Mouse (Mus musculus) neural tube, embryonic 15.5 days (tissue): Measurements from ENCODE around the gene Ccno. TPM values are rescaled to one million over a fixed set of nuclear protein-coding genes. Genes with fewer than 3 reads are reported as not detected.
A peak's percentile ranks its signal among the peaks of the same experiment; 100 is the strongest.
"Not testable (repeated sequence)": the region's sequence is repeated elsewhere in the genome, so short reads cannot be mapped to it uniquely, and the experiment has no call there.

Source experiments
- ATAC-seq: fragments of 200-750 bp; cut with Nextera tagmentation; 2 replicates; pipeline ENCODE4 v1.8.0; 2017; ENCODE audit warnings: mild to moderate bottlenecking, moderate TSS enrichment, moderate library complexity; ENCODE audit not compliant: low FRiP score
- H3K27ac ChIP-seq: fragments of 300-500 bp; sonication (generic); replicated peaks from 2 replicates; pipeline ENCODE4 v1.5.1; 2015; ENCODE audit warnings: mild to moderate bottlenecking, inconsistent platforms
- H3K27me3 ChIP-seq: fragments of 300-500 bp; sonication (generic); replicated peaks from 2 replicates; pipeline ENCODE4 v1.6.1; 2015; ENCODE audit warnings: inconsistent platforms
- H3K36me3 ChIP-seq: fragments of 300-500 bp; sonication (generic); 2 replicates; pipeline ENCODE4 v1.6.1; 2015; ENCODE audit warnings: inconsistent platforms
- H3K4me1 ChIP-seq: fragments of 300-500 bp; sonication (generic); 2 replicates; pipeline ENCODE4 v1.6.1; 2015; ENCODE audit warnings: inconsistent platforms
- H3K4me2 ChIP-seq: fragments of 300-500 bp; sonication (generic); 2 replicates; pipeline ENCODE4 v1.6.1; 2015; ENCODE audit warnings: inconsistent platforms, mild to moderate bottlenecking, moderate library complexity
- H3K4me3 ChIP-seq: fragments of 300-500 bp; sonication (generic); replicated peaks from 2 replicates; pipeline ENCODE4 v1.5.1; 2015; ENCODE audit warnings: mild to moderate bottlenecking, inconsistent platforms
- H3K9ac ChIP-seq: fragments of 300-500 bp; sonication (generic); replicated peaks from 2 replicates; pipeline ENCODE4 v1.6.1; 2015; ENCODE audit warnings: mild to moderate bottlenecking, inconsistent platforms
- H3K9me3 ChIP-seq: fragments of 300-500 bp; sonication (generic); replicated peaks from 2 replicates; pipeline ENCODE4 v1.6.1; 2016; ENCODE audit warnings: inconsistent platforms
- WGBS: fragments of 180-500 bp; shearing (Covaris S2); methylation state at CpG from one replicate; pipeline ENCODE4 v1.1.7; 2015; ENCODE audit warnings: mixed read lengths; 5-methylcytosine and 5-hydroxymethylcytosine counted together
- polyA plus RNA-seq: library from polyadenylated mRNA; unstranded; fragments of >200 nt; fragmentation: Nextera tagmentation; extraction: Ambion mirVana; gene quantifications from 2 replicates; pipeline ENCODE4 v1.2.1, GENCODE M21; 2015

Ccno gene
- polyA plus RNA-seq, 1 experiment from 2014 or later: 0.13 TPM

DNA sequence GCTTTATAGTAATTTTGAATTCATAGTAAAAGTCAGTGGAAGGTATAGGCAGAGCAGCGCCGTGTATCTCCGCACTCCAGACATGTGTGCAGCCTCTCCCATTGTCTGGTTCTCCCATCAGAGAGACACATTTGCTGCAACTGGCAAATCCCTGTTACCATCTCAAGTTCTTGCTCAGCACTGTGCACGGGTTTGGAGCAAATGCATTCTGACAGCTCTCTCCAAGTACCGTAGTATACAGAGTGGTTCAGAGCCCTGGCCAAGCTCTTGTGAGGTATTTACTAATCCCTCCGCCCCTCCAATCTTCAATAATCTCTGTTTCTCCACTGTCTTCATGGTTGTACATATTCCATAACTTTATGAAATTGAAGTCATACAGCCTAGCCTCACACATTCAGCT, 25.1 kb downstream of the Ccno start:
- WGBS: 84% methylated on average over 6 of the region's 6 CpGs
- Histone ChIP-seq H3K36me3 (no peaks in the 10 kb centered on the region), H3K4me3 (no peak overlapping the region), H3K27ac (no peak overlapping the region), H3K4me2 (no peak overlapping the region), H3K4me1 (no peaks in the 10 kb centered on the region), H3K27me3 (no peaks in the 10 kb centered on the region), H3K9me3 (no peaks in the 10 kb centered on the region), H3K9ac (no peak overlapping the region)
- ATAC-seq: no peak

DNA sequence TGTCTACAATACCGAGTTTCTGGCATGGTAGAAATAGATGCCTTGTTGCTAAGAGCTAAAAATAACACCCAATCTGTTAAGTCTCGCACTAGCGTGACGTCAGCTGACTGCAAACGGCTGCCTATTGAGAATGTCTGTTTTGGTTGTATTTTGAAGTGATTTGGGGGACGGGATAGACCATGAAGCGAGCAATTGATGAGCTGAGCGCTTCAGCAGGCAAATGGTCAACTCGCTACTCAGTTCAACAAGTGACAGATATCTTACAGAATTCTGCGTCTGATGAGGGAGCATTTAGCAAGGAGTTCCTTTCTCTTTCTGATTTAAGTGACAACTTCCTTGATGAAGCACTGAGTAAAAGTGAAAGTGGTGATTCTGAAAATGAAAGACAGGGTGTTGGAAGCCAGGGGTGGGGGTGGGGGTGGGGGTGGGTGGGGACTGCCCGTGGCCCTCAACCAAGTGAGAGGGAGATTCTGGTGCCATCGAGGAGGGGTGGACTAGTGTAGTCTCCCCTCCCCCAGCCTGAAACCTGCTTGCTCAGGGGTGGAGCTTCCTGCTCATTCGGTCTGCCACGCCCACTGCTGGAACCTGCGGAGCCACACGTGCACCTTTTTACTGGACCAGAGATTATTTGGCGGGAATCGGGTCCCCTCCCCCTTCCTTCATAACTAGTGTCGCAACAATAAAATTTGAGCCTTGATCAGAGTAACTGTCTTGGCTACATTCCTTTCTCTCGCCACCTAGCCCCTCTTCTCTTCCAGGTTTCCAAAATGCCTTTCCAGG, 25.8 kb downstream of the Ccno start:
- not testable (repeated sequence) for H3K9me3 ChIP-seq, H3K27ac ChIP-seq, H3K9ac ChIP-seq, H3K36me3 ChIP-seq, H3K4me3 ChIP-seq, ATAC-seq, H3K4me1 ChIP-seq, H3K27me3 ChIP-seq, H3K4me2 ChIP-seq
- 60% methylated on average over 20 of the region's 20 CpGs for WGBS

DNA sequence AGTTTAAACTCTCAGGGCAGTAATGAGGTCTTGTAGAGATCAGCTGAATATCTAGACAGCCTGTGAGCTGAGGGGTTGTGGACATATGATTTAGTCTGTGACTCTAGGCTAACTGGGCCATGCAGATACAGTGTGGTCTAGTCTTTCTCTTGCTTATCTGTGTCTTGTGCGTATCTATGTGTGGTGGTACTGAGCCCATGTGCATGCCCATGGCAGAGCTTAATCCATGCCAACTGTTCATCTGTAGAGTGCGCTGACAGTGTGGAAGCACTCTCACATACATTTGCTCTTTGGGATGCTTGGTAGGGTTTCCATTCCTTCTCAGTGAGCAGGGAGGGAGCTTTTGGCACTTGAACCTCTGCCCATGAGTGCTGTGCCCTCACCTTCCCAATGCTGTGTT, 33.9 kb downstream of the Ccno start:
- H3K36me3 ChIP-seq: no peaks in the 10 kb centered on the region
- H3K27ac ChIP-seq: no peak overlapping the region
- H3K9me3 ChIP-seq: no peaks in the 10 kb centered on the region
- 90% methylated on average over 2 of the region's 2 CpGs for WGBS
- ATAC-seq: no peak
- no peaks in the 10 kb centered on the region for H3K4me1 ChIP-seq
- H3K4me3 ChIP-seq: no peak overlapping the region
- H3K27me3 ChIP-seq: no peaks in the 10 kb centered on the region; the same call in 1 of the 2 replicates
- H3K9ac ChIP-seq: no peak overlapping the region
- H3K4me2 ChIP-seq: no peak overlapping the region

DNA sequence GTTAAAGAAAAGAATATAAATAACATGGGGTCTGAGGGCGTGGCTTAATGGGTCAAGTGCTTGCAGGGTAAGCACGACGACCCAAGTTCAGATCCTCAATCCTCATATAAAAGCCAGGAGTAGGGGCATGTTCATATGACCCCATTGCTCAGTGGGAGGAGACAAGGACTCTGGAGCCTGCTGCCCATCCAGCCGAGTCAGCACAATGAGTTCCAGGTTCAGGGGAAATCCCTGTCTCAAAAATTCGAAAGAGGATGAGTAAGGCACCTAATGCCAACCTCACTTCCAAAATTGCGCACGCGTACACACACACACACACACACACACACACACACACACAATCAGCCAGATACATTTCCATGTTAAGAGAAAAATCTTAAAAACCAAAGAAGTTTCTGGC, 34.9 kb downstream of the Ccno start:
- H3K27me3 ChIP-seq: no peaks in the 10 kb centered on the region; the same call in 1 of the 2 replicates
- H3K27ac ChIP-seq: no peak overlapping the region
- H3K4me2 ChIP-seq: no peak overlapping the region
- H3K4me1 ChIP-seq: no peaks in the 10 kb centered on the region
- ATAC-seq: no peak
- H3K9me3 ChIP-seq: no peaks in the 10 kb centered on the region
- no peak overlapping the region for H3K9ac ChIP-seq
- 78% methylated on average over 8 of the region's 8 CpGs for WGBS
- H3K4me3 ChIP-seq: no peak overlapping the region
- H3K36me3 ChIP-seq: no peaks in the 10 kb centered on the region

DNA sequence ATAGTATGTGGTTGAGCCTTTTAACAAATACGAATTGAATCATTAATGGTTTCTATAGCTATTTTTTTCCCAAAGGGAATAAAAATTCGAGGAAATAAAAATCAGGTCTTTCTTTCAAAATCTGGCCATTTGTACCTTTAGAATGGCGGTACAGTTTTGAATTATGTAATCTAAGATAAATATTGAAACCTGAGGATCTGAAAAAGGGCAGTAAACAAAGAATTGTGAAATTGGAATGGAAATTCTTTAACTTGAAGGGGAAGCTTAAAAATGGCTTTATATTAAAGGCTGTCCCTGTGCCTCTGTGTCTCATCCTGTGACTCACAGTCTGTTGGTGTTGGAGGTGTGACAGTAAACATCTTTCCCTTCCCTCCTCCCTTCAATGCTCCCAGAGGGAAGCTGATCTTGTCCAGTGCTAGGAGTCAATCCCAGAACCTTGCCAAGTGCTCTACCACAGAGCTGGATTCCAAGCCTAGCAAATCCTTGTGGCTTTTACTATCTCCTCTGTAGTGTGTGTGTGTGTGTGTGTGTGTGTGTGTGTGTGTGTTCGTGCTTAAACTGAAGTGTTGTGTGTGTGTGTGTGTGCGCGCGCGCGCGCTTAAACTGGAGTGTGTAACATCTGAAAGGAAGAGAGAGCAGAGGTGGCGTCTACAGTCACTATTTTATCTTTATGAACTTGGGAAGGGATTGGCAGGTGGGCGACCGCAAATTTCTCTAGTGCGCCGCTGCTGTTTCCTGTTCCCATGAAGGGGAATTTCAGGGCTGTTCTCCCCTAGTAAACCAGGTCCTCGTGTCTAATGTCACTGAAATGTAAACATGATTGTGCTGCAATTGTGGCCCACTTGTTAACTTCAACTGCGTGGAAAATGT, 35.9 kb downstream of the Ccno start:
- no peak overlapping the region for H3K4me2 ChIP-seq
- H3K9me3 ChIP-seq: no peaks in the 10 kb centered on the region
- H3K9ac ChIP-seq: no peak overlapping the region
- no peak for ATAC-seq
- peaks cover 4% of the 10 kb centered on the region for H3K27me3 ChIP-seq
- no peak overlapping the region for H3K4me3 ChIP-seq
- H3K27ac ChIP-seq: no peak overlapping the region
- WGBS: 85% methylated on average over 17 of the region's 17 CpGs
- H3K36me3 ChIP-seq: no peaks in the 10 kb centered on the region
- H3K4me1 ChIP-seq: no peaks in the 10 kb centered on the region

DNA sequence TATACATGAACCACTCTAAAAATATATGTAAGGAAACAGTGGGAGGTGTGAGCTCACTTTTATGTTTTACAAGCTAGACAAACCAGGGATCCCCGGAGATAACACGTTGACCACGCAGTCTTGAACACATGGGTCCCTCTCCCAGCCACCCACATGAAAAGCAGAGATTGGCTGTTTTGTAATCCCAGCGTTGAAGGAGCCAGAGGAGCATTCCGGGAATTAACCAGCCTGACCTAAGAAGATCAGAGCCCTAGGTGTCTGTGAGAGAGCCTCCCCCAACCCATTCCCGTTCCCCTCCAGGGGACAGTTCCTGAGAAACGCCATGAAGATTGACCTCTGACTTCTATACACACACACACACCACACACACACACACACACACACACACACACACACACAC, 43.7 kb downstream of the Ccno start:
- Histone ChIP-seq H3K4me3 (peak overlapping the region; percentile 65), H3K9ac (peak overlapping the region; percentile 63; the same call in 1 of the 2 replicates), H3K27me3 (peaks cover 46% of the 10 kb centered on the region), H3K4me2 (peak overlapping the region; percentile 96), H3K9me3 (no peaks in the 10 kb centered on the region), H3K27ac (peak overlapping the region; percentile 82; the same call in 1 of the 2 replicates), H3K4me1 (peaks cover 31% of the 10 kb centered on the region), H3K36me3 (no peaks in the 10 kb centered on the region)
- WGBS: under 1% methylated on average over 7 of the region's 7 CpGs
- peak; percentile 4; the same call in 1 of the 2 replicates for ATAC-seq

DNA sequence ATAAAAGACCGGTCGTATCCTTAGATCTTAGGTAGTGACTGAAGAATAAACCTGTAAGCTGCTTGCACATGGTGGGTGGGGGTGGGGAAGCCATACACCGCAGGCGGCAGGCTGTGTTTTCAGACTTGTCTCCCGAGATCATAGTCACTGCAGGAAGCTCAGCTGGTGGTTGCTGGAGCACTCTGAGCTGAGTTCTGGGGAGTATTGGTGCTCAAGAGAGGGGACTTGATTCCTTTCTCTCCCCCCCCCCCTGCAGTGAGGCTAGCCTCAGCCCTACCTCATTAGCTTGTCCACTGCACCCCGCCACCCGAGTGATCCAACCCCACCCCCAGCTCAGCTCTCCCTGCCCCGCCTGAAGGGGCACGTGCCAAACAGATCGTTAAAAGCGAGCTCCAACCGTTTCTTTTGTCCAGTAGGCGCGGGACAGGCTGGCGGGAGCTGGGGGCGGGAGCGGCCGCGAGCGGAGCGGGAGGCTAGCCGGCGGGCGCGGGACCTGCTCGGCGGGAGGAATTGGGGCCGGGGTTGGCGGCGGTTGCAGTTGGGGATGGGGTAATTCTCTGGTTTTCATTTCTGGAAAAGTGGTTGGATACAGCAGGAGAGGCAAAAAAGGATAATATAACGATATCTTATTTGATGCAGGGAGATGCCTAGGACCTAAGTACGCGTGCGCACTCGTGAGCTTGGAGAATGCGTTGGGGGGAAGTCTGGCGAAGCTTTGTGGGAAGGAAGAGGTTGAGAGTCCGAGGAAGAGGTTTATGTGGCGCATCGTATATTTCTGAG, 44.4 kb downstream of the Ccno start:
- Histone ChIP-seq H3K36me3 (no peaks in the 10 kb centered on the region), H3K4me1 (peaks cover 31% of the 10 kb centered on the region), H3K4me2 (peak overlapping the region; percentile 96), H3K27ac (peak overlapping the region; percentile 82), H3K9ac (peak overlapping the region; percentile 63), H3K9me3 (no peaks in the 10 kb centered on the region), H3K4me3 (peak overlapping the region; percentile 65), H3K27me3 (peaks cover 46% of the 10 kb centered on the region)
- ATAC-seq: peak; percentile 73
- under 1% methylated on average over 40 of the region's 40 CpGs for WGBS

DNA sequence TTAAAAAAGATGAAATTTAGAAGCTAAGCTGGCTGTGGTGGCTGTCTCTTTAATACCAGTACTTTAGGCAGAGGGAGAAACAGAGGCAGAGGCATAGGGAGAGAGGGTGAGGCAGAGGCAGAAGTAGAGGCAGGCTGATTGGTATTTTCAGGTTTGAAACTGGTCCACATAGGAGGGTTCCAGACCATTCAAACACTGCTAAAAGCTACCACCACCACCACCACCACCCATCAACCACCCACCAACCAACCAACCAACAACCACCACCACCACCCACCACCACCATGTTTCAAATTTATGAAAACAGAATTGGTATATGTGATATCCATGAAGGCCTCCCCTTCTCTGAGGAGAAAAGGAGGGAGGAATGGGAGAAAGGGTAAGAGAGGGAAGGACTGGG, 45.2 kb downstream of the Ccno start:
- Histone ChIP-seq H3K27ac (no peak overlapping the region), H3K36me3 (no peaks in the 10 kb centered on the region), H3K27me3 (peaks cover 46% of the 10 kb centered on the region), H3K4me1 (peaks cover 31% of the 10 kb centered on the region), H3K4me2 (peak overlapping the region; percentile 96; the same call in 1 of the 2 replicates), H3K4me3 (peak overlapping the region; percentile 65; the same call in 1 of the 2 replicates), H3K9ac (no peak overlapping the region; the same call in 1 of the 2 replicates), H3K9me3 (no peaks in the 10 kb centered on the region)
- ATAC-seq: no peak

DNA sequence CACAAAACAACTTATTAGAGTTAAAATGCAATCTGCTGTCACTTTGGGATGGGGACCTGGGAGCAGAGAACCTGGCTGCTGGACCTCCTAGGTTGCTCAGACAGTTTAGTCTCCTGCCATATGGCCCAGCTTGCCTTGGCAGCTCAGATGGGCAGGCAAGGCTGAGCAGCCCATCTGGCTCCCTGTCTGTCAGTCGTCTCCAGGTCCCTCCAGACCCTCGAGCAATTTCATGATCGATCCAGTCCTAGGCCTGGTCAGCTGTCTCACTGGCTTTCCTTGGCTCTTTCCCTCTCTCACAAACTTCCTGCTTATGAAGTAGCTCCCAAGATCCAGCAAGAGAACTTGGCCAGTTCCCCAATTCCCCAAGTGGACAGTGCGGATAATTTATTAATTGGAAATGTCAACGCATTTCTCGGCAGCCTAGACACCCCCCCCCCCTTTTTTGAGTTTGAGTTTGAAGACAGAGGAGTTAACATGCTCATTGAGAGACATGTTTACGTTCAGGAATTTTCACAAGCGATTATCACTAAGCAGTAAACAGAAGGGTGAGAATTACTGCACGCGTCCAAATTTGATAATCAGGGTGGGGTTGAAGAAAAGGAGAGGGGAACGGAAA, 46.8 kb downstream of the Ccno start:
- no peak for ATAC-seq
- no peaks in the 10 kb centered on the region for H3K9me3 ChIP-seq
- H3K36me3 ChIP-seq: no peaks in the 10 kb centered on the region
- peak overlapping the region; percentile 58; the same call in 1 of the 2 replicates for H3K9ac ChIP-seq
- whole genome bisulfite sequencing: 1% methylated on average over 11 of the region's 11 CpGs
- peak overlapping the region; percentile 53 for H3K4me3 ChIP-seq
- H3K4me1 ChIP-seq: peaks cover 31% of the 10 kb centered on the region
- H3K27ac ChIP-seq: no peak overlapping the region
- peaks cover 39% of the 10 kb centered on the region for H3K27me3 ChIP-seq
- H3K4me2 ChIP-seq: peak overlapping the region; percentile 99

DNA sequence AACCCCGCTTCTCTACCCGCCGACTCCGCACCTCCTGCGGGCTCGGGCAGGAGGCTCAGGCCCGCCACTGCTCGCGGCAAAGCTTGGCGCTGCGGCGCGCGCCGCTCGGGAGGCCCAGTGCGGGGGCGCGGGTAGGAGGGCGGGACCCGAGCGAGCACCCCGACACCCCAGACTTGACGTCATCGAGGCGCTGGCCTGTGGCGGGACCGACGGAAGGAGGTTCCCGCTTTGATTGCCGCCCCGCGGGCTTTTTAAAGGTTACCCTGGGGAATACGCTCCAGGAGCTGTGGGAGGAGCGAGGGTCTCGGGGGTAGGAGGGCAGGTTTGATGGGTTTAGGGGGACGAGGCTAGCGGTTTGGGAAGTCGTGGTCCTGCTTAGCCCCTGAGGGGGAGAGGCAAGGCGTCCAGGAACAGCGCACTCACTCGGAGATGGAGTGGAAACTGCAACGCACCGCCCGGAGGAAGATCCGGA, 47.4 kb downstream of the Ccno start, which contains the start of gene Cdc20b:
TSS of gene Cdc20b (plus strand) at position 162 of the 472 bp plus-strand sequence.
- no peaks in the 10 kb centered on the region for H3K36me3 ChIP-seq
- peak; percentile 22; the same call in 1 of the 2 replicates for ATAC-seq
- H3K27me3 ChIP-seq: peaks cover 33% of the 10 kb centered on the region
- no peak within 1 kb of the TSS for H3K27ac ChIP-seq
- no peaks in the 10 kb centered on the region for H3K9me3 ChIP-seq
- peak within 1 kb of the TSS; percentile 58 for H3K9ac ChIP-seq
- peak within 1 kb of the TSS; percentile 99 for H3K4me2 ChIP-seq
- H3K4me3 ChIP-seq: peak within 1 kb of the TSS; percentile 53
- under 1% methylated on average over 46 of the region's 46 CpGs for WGBS
- peaks cover 31% of the 10 kb centered on the region for H3K4me1 ChIP-seq

DNA sequence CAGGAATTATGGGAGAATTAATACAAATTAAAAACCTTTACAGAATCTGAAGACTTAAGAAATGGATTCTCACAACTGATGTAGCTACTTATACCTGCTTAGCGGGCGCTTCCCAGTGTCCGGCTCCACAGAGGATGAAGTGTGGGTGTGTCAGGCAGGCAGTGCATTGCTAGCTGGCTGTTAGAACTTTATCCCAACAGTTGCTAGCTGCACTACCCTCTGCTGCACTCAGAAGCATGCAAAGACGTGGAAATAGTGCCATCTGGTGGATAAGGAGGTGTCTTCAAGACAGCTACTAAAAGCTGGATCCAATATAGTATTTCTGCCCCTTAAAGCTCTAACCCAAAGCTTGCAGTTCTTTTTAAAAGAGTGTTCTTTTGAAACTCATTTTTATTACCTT, 48.2 kb downstream of the Ccno start:
- Histone ChIP-seq H3K27me3 (peaks cover 31% of the 10 kb centered on the region), H3K36me3 (no peaks in the 10 kb centered on the region), H3K4me3 (peak overlapping the region; percentile 53; the same call in 1 of the 2 replicates), H3K4me1 (peaks cover 31% of the 10 kb centered on the region), H3K9ac (no peak overlapping the region), H3K27ac (no peak overlapping the region), H3K4me2 (peak overlapping the region; percentile 99), H3K9me3 (no peaks in the 10 kb centered on the region)
- under 1% methylated on average over 4 of the region's 4 CpGs for WGBS
- peak; percentile 85 for ATAC-seq
